Mouse (Mus musculus): ENCODE data around the gene Tent5b.

Tent5b gene

GRCm38 (mm10) chr4:133479458-133480184, at the start of gene Tent5b:
Tent5b (plus strand) TSS chr4:133480132.
- DNase-seq = peak; percentile 95

- DNase-seq = no peak
Measured at GRCm38 (mm10) chr4:133431508-133431907, 48.4 kb upstream of the Tent5b start.

DNA sequence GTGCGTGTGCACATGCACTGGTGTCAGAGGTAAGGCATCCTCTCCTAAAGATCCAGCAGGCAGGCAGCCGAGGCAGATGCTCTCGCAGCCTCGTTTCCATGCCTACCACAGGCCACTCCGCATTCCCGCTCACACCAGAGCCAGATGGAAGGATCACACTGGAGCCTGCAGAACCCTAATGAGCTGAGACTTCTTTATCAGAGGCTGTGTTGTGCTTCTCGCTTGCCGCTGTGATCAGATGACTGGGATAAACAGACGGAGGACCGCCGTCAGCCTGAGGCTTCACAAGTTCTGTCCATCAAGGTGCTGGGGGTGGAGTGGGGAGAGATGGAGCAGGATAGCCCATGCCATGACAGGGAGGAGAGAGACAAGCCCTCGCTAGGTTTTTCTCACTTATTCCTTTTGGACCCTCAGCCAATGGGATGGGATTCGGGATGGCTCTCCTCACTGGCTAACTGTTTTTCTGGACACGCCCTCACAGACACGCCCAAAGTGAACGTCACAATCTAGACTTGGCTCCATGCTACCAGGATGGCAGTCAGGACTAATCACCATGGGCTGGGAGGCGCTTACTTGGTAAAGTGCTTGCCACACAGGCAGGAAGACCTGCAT, 47.3 kb upstream of the Tent5b start:
- DNase-seq = no peak

GRCm38 (mm10) chr4:133435921-133436320, 44.0 kb upstream of the Tent5b start:
- DNase-seq = no peak

GRCm38 (mm10) chr4:133439460-133440376, 40.2 kb upstream of the Tent5b start:
- peak; percentile 46 for DNase-seq

DNA sequence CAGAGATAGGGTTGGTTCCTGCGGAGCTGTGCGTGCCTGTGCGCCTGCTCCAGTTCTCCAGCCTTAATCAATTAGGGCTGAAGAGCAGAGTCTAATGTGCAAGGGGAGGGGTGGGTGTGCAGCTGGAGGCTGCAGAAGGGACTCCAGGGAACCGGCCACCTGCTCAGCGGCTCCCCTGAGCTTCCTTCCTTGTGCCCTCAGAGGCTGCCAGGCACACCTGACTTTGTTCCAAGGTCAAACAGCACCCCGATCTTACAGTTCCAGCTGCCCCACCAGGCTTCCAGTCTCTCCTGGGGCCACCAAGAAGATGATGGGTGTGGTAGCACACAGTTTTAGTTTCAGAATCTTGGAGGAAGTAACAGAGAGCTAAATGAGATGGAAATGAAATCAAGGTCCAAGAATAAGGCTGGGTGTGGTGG, 39.5 kb upstream of the Tent5b start:
- no peak for DNase-seq

GRCm38 (mm10) chr4:133442194-133442593, 37.7 kb upstream of the Tent5b start:
- no peak for DNase-seq

- DNase-seq = no peak
Measured at GRCm38 (mm10) chr4:133443085-133443484, 36.8 kb upstream of the Tent5b start.

DNA sequence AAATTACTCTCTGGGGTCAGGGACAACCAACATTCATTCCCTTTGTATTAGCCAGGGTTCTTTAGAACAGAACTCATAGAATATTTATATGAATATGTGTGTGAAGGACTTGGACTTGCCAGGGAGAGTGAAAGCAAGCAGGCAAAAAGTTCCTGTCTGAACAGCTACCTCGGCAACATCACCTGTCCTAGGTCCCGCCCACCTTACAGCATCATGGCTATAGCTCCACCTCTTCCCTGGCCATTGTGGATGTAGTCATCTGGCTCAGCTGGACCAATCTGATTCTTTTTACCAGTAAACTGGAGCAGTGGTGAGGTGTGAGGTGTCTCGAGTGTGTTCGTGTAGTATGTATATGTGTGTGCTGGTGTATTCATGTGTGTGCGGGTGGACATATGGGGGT, 34.2 kb upstream of the Tent5b start:
- no peak for DNase-seq

- DNase-seq = no peak
Measured at GRCm38 (mm10) chr4:133447366-133447765, 32.6 kb upstream of the Tent5b start.

GRCm38 (mm10) chr4:133447967-133448366, 32.0 kb upstream of the Tent5b start:
- DNase-seq = no peak

- DNase-seq = no peak
Measured at GRCm38 (mm10) chr4:133448708-133449388, 31.1 kb upstream of the Tent5b start.

DNA sequence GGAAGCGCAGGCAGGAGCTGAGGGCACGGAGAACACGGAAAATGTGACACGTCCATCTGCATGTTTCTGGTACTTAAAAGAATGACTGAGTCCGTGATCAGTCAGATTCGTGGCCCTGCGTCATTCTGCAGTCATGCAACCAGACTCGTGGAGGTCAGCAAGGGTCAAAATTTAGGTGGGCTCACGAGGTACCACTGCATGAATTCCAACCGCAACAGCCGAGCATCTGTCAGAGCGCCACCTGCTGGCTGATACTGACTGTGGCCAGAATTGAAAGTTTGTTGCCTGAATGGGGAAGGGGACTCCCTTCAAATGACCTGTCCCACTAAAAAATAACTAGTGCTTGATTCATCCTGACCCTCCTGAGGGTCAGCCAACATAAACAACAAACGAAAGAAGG, 30.2 kb upstream of the Tent5b start:
- DNase-seq = peak; percentile 46

DNA sequence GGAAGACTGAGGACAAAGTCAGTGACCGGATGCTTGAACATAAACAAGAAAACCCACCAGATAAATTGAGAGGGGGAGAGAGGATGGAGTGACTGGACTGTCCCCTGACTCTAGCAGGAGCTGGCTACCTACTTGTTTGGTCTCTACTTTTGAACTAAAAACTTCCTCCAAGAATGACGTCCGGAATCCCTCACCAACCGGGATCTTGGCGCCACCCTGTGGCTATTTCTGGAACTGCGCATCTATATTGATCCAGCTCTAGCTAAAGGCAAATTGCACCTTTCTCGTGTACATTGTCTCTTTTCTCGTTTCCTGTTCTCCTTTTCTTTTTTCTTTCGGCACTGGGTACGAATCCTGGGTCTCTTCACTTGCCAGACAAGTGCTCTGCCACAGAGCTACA, 28.4 kb upstream of the Tent5b start:
- DNase-seq = peak; percentile 81

GRCm38 (mm10) chr4:133452433-133452832, 27.5 kb upstream of the Tent5b start:
- DNase-seq = no peak

- no peak for DNase-seq
Measured at GRCm38 (mm10) chr4:133458044-133458443, 21.9 kb upstream of the Tent5b start.

GRCm38 (mm10) chr4:133460006-133460405, 19.9 kb upstream of the Tent5b start:
- DNase-seq = no peak

- DNase-seq = no peak
Measured at GRCm38 (mm10) chr4:133460796-133461325, 19.1 kb upstream of the Tent5b start.

GRCm38 (mm10) chr4:133461362-133461761, 18.6 kb upstream of the Tent5b start:
- DNase-seq = no peak

- no peak for DNase-seq
Measured at GRCm38 (mm10) chr4:133463184-133463583, 16.7 kb upstream of the Tent5b start.

DNA sequence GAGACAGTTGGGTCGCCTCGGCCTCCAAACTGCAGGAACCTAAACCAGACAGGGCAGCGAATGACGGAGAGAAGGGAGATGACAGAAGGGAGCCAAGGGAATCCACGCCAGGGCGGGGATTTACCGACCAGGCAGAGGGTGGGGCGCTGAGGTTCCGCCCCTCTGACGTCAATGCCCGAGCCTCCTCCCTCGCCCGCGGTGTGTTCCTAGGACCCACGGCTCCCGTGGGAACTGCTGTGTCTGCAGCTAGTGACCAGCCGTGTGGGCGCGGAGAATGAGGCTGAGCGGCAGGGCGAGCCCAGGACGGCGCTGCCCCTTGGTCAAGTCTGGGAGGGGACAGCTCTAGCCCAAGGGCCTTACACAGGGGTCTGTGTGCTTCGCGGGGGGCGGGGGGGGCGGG, 11.9 kb upstream of the Tent5b start:
- peak; percentile 65 for DNase-seq

- DNase-seq = no peak
Measured at GRCm38 (mm10) chr4:133469122-133469521, 10.8 kb upstream of the Tent5b start.

All from liver (tissue).